Mouse (Mus musculus) myocyte (in vitro differentiated cells): ENCODE data around the gene Adcy4.

ENCODE experiments used
- CEBPB ChIP-seq: IDR thresholded peaks from 2 replicates; pipeline ENCODE4 v1.6.1; 2011; ENCODE audit warnings: mild to moderate bottlenecking, moderate library complexity; ENCODE audit not compliant: poor library complexity, insufficient read depth, severe bottlenecking
- E2F4 ChIP-seq: IDR thresholded peaks from one replicate; pipeline ENCODE4 v1.6.1; 2011; ENCODE audit warnings: mild to moderate bottlenecking, control low read depth, moderate library complexity; ENCODE audit not compliant: insufficient read depth
- MAX ChIP-seq: IDR thresholded peaks from one replicate; pipeline ENCODE4 v1.6.1; 2011; ENCODE audit warnings: low read depth, mild to moderate bottlenecking, control low read depth
- MYOD1 ChIP-seq, 3 experiments: IDR thresholded peaks; one replicate each; pipeline ENCODE4 v1.6.1; 2011; ENCODE audit warnings: control low read depth in 2 of 3, low read depth in 2 of 3, mild to moderate bottlenecking in 2 of 3, moderate library complexity in 1 of 3; ENCODE audit not compliant: insufficient read length in 2 of 3, control insufficient read depth in 1 of 3
- MYOG ChIP-seq, 3 experiments: IDR thresholded peaks; one replicate each; pipeline ENCODE4 v1.6.1; 2011; ENCODE audit warnings: control low read depth in 2 of 3, low read depth in 2 of 3, mild to moderate bottlenecking in 2 of 3; ENCODE audit not compliant: insufficient read length in 2 of 3, control insufficient read depth in 1 of 3, insufficient read depth in 1 of 3
- POLR2A ChIP-seq: IDR thresholded peaks from one replicate; pipeline ENCODE4 v1.6.1; 2011; ENCODE audit warnings: low read depth, mild to moderate bottlenecking, control low read depth, moderate library complexity; ENCODE audit not compliant: insufficient read length
- POLR2AphosphoS2 ChIP-seq: IDR thresholded peaks from one replicate; pipeline ENCODE4 v1.6.1; 2011; ENCODE audit warnings: low read depth, control low read depth; ENCODE audit not compliant: insufficient read length
- REST ChIP-seq: IDR thresholded peaks from one replicate; pipeline ENCODE4 v1.6.1; 2011; ENCODE audit warnings: mild to moderate bottlenecking, control low read depth, moderate library complexity; ENCODE audit not compliant: insufficient read depth, insufficient read length
- SRF ChIP-seq: IDR thresholded peaks from one replicate; pipeline ENCODE4 v1.6.1; 2011; ENCODE audit warnings: low read depth; ENCODE audit not compliant: control insufficient read depth, insufficient read length
- TCF12 ChIP-seq: IDR thresholded peaks from one replicate; pipeline ENCODE4 v1.6.1; 2011; ENCODE audit warnings: mild to moderate bottlenecking, control low read depth; ENCODE audit not compliant: poor library complexity, insufficient read depth, severe bottlenecking
- USF1 ChIP-seq: IDR thresholded peaks from one replicate; pipeline ENCODE4 v1.6.1; 2011; ENCODE audit warnings: low read depth, mild to moderate bottlenecking, control low read depth, moderate library complexity

GRCm38 (mm10) chr14:55777806-55778205 lies 6.1 kb downstream of the Adcy4 start:
- TF ChIP-seq POLR2A (no peak), E2F4 (no peak), TCF12 (no peak), CEBPB (no peak), MAX (no peak), USF1 (no peak), MYOD1 (IDR thresholded peaks at IDR 0.05; ENCODE audit: control insufficient read depth in 1 of 3, insufficient read length in 2 of 3, low read depth in 2 of 3) (no peak), REST (no peak), POLR2AphosphoS2 (no peak), MYOG (IDR thresholded peaks at IDR 0.05; ENCODE audit: control insufficient read depth in 1 of 3, insufficient read depth in 1 of 3, insufficient read length in 2 of 3, low read depth in 2 of 3) (no peak), SRF (no peak)
